Mouse (Mus musculus) C2C12 (cell line): ENCODE data around the gene Aspscr1. TPM values are rescaled to one million over a fixed set of nuclear protein-coding genes. Genes with fewer than 3 reads are reported as not detected.

ENCODE experiments used
- H3K27me3 ChIP-seq: one replicate; pipeline ENCODE4 v1.6.1; 2011; ENCODE audit not compliant: control insufficient read depth, insufficient read depth, insufficient read length
- H3K36me3 ChIP-seq: one replicate; pipeline ENCODE4 v1.6.1; 2011; ENCODE audit not compliant: control insufficient read depth, insufficient read depth
- H3K4me3 ChIP-seq: one replicate; pipeline ENCODE4 v1.5.1; 2011; ENCODE audit warnings: mild to moderate bottlenecking, control low read depth; ENCODE audit not compliant: poor library complexity, insufficient read depth, severe bottlenecking
- H3K79me2 ChIP-seq: one replicate; pipeline ENCODE4 v1.6.1; 2011; ENCODE audit not compliant: control insufficient read depth, insufficient read depth
- H3K79me3 ChIP-seq: one replicate; pipeline ENCODE4 v1.6.1; 2011; ENCODE audit warnings: low read depth, control low read depth
- H3ac ChIP-seq: one replicate; pipeline ENCODE3; 2011; ENCODE audit warnings: low read depth; ENCODE audit not compliant: control insufficient read depth, insufficient read length
- CEBPB ChIP-seq: IDR thresholded peaks from one replicate; pipeline ENCODE4 v1.6.1; 2011; ENCODE audit warnings: low read depth, mild to moderate bottlenecking, control low read depth, moderate library complexity
- CTCF ChIP-seq: IDR thresholded peaks from one replicate; pipeline ENCODE4 v1.5.1; 2011; ENCODE audit not compliant: control insufficient read depth, insufficient read depth, insufficient read length
- FOSL1 ChIP-seq: IDR thresholded peaks from one replicate; pipeline ENCODE4 v1.8.0; 2011; ENCODE audit warnings: mild to moderate bottlenecking, low read length; ENCODE audit not compliant: poor library complexity, insufficient read depth, severe bottlenecking
- MAX ChIP-seq: IDR thresholded peaks from one replicate; pipeline ENCODE4 v1.6.1; 2011; ENCODE audit warnings: mild to moderate bottlenecking, control low read depth
- MYOD1 ChIP-seq: IDR thresholded peaks from one replicate; pipeline ENCODE4 v1.6.1; 2011; ENCODE audit warnings: low read depth; ENCODE audit not compliant: control insufficient read depth, insufficient read length
- MYOG ChIP-seq: IDR thresholded peaks from one replicate; pipeline ENCODE4 v1.6.1; 2011; ENCODE audit not compliant: control insufficient read depth, insufficient read length; ENCODE audit errors: extremely low read depth
- USF1 ChIP-seq: IDR thresholded peaks from one replicate; pipeline ENCODE4 v1.6.1; 2011; ENCODE audit warnings: low read depth, mild to moderate bottlenecking, control low read depth, moderate library complexity
- polyA plus RNA-seq: library from polyadenylated mRNA; unstranded; fragments of >200 nt; fragmentation: generic; extraction: Trizol; gene quantifications from one replicate; pipeline ENCODE4 v1.2.1, GENCODE M21; 2012; ENCODE audit warnings: missing spikeins

Gene Aspscr1
- polyA plus RNA-seq, 1 experiment: 66.0 TPM

DNA sequence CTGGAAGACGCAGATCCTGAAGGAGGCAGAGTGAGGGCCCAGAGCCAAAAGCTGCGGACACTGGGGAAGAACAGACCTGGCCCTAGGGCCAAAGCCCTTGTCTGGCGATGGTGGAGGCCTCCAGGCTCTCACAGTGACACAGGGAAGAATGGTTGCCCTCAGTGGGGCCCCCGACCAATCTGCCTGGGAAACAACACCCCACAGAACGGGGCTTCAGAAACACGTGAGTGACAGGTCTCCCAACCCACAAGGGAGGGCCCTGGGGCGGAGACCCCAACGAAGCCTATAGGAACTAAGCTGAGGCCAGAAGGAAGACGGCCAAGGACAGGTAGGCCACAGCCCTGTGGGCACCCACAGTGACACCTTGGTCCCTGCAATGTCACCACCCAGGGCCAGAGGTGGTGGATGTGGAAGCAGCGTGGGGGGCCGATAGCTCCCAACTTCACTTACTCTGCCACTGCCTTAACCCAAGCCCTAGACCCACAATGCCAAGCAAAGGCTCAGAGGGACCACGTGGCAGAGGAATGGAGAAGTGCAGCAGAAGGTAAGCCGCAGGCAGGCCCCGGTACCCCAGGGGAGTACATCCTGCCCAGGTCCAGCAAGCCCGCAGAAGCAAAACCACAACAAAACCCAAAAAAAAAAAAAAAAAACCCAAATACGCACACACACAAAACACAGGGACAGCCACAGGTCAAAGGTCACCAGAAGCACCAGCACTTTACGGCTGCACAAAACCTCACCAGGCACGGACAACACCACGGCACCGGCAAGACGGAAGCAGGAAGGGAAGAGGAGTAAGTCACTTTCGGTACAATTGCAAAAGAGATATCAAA, 45.1 kb upstream of the Aspscr1 start:
- Histone ChIP-seq H3K79me3 (peaks cover 83% of the 10 kb centered on the region), H3K27me3 (no peaks in the 10 kb centered on the region), H3ac (no peak overlapping the region), H3K4me3 (no peak overlapping the region), H3K79me2 (peaks cover 100% of the 10 kb centered on the region), H3K36me3 (peaks cover 47% of the 10 kb centered on the region)
- TF ChIP-seq MYOG: no peak
- TF ChIP-seq MAX: no peak
- TF ChIP-seq FOSL1: no peak
- TF ChIP-seq CTCF: no peak
- no peak for TF ChIP-seq USF1
- TF ChIP-seq MYOD1: no peak
- no peak for TF ChIP-seq CEBPB

GRCm38 (mm10) chr11:120628601-120629340, 44.0 kb upstream of the Aspscr1 start:
- H3K4me3 ChIP-seq: no peak overlapping the region
- peaks cover 36% of the 10 kb centered on the region for H3K36me3 ChIP-seq
- H3ac ChIP-seq: no peak overlapping the region
- H3K79me3 ChIP-seq: peaks cover 76% of the 10 kb centered on the region
- peaks cover 95% of the 10 kb centered on the region for H3K79me2 ChIP-seq
- no peaks in the 10 kb centered on the region for H3K27me3 ChIP-seq
- TF ChIP-seq MAX (no peak), MYOD1 (no peak), CTCF (no peak), MYOG (no peak), USF1 (no peak), CEBPB (no peak), FOSL1 (no peak)

- no peaks in the 10 kb centered on the region for H3K27me3 ChIP-seq
Observed at GRCm38 (mm10) chr11:120629341-120629730, 43.4 kb upstream of the Aspscr1 start.

GRCm38 (mm10) chr11:120629911-120630310, 42.9 kb upstream of the Aspscr1 start:
- Histone ChIP-seq H3ac (peak overlapping the region; percentile 20), H3K36me3 (peaks cover 35% of the 10 kb centered on the region), H3K4me3 (peak overlapping the region; percentile 21), H3K27me3 (no peaks in the 10 kb centered on the region), H3K79me2 (peaks cover 95% of the 10 kb centered on the region), H3K79me3 (peaks cover 78% of the 10 kb centered on the region)
- TF ChIP-seq MYOD1: no peak
- no peak for TF ChIP-seq CEBPB
- no peak for TF ChIP-seq MAX
- no peak for TF ChIP-seq FOSL1
- TF ChIP-seq MYOG: no peak
- no peak for TF ChIP-seq USF1
- no peak for TF ChIP-seq CTCF

More at GRCm38 (mm10) chr11:120629341-120629730, 43.4 kb upstream of the Aspscr1 start:
- TF ChIP-seq MYOG (no peak), FOSL1 (no peak), MAX (no peak), CTCF (no peak), USF1 (no peak), CEBPB (no peak)
- peaks cover 35% of the 10 kb centered on the region for H3K36me3 ChIP-seq
- H3K4me3 ChIP-seq: no peak overlapping the region
- no peak overlapping the region for H3ac ChIP-seq
- H3K79me3 ChIP-seq: peaks cover 75% of the 10 kb centered on the region
- H3K79me2 ChIP-seq: peaks cover 95% of the 10 kb centered on the region

- Histone ChIP-seq H3K4me3 (peak overlapping the region; percentile 21), H3K79me3 (peaks cover 77% of the 10 kb centered on the region), H3K36me3 (peaks cover 35% of the 10 kb centered on the region), H3K79me2 (peaks cover 95% of the 10 kb centered on the region), H3K27me3 (no peaks in the 10 kb centered on the region), H3ac (peak overlapping the region; percentile 44)
- no peak for TF ChIP-seq CTCF
- peak; percentile 56 for TF ChIP-seq CEBPB
- no peak for TF ChIP-seq MYOG
- no peak for TF ChIP-seq MYOD1
- TF ChIP-seq USF1: no peak
- TF ChIP-seq MAX: no peak
- no peak for TF ChIP-seq FOSL1
Observed at GRCm38 (mm10) chr11:120630401-120630871, 42.3 kb upstream of the Aspscr1 start.
